Mouse (Mus musculus): Measurements from ENCODE around the gene Rcn3. TPM values are rescaled to one million over a fixed set of nuclear protein-coding genes. Genes with fewer than 3 reads are reported as not detected.

Gene Rcn3
- polyA plus RNA-seq, 2 experiments, result 19.2 to 20.6 TPM

DNA sequence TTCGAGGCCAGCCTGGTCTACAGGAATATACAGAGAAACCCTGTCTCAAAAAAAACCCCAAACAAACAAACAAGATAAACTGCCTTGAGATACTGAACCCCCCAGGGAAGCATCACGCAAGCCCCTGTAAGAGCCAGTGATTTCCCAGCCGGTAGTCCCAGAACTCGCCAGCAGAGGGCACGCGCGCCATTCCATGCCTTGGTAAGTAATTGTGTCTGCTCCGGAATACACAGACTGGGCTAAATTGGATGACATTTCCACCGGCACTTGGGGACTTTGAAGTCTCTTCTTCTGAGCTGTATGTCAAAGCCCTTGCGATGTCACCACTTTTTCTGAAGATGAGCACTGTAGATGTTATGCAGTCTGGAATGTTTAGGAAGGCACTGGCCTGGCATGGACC lies 12.2 kb downstream of the Rcn3 start:
- 1% methylated on average over 10 of the region's 10 CpGs for WGBS (ENCODE audit: insufficient replicate concordance)
- peak; percentile 56 to 74 (median 66) for DNase-seq (ENCODE audit: low read depth in 3 of 3, low spot score in 3 of 3)
- Histone ChIP-seq H3K4me2 (ENCODE audit: low read depth) (no peak overlapping the region), H3K4me3 (ENCODE audit: insufficient read depth in 1 of 2, low read depth in 2 of 2, low read length in 2 of 2) (no peak overlapping the region), H3K36me3 (replicated peaks; ENCODE audit: control insufficient read depth, insufficient read depth, low read depth) (peaks cover 7% of the 10 kb centered on the region; the same call in 1 of the 2 replicates), H3K9ac (replicated peaks) (no peak overlapping the region), H3K9me3 (ENCODE audit: control insufficient read depth, low read length) (no peaks in the 10 kb centered on the region), H3K4me1 (replicated peaks; ENCODE audit: control insufficient read depth in 2 of 2, insufficient read depth in 2 of 2, low read length in 1 of 2) (peaks cover 3 to 12% of the 10 kb centered on the region in 2 experiments; a peak in 3 of 4 replicates), H3K27me3 (ENCODE audit: control insufficient read depth, insufficient read depth, low read length) (no peaks in the 10 kb centered on the region), H3K27ac (no peak overlapping the region)
- ATAC-seq (ENCODE audit: insufficient read depth), result no peak
- TF ChIP-seq CTCF (IDR thresholded peaks at IDR 0.05; ENCODE audit: low read depth), result peak; percentile 97
- no peak for TF ChIP-seq EP300 (IDR thresholded peaks at IDR 0.05; ENCODE audit: low read depth)

DNA sequence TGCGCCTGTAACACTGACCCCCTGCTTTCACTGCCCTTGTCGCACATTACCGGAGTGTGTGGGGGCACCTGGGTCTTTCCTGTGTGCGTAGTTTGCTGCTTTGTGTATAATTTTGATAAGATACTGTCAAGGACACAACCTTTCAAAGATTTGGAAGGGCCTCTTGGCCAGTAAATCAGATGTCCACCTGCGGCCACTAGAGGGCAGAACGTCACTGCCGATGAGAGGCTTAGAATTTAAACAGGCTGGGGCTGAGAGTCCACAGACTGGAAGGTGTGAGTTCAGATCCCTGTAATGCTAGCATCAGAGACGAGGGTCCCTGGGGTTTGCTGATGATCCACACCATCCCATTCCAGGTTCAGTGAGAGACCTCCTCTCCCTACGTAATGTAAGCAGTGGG lies 13.5 kb downstream of the Rcn3 start:
- no peak overlapping the region for H3K4me2 ChIP-seq (ENCODE audit: low read depth)
- DNase-seq (ENCODE audit: low read depth in 3 of 3, low spot score in 3 of 3) (peak in 1 of 3 experiments; percentile 56), ATAC-seq (ENCODE audit: insufficient read depth) (0 out of 2 replicates have a peak, but pooled peaks have one; percentile 7)
- 20% methylated on average over 9 of the region's 9 CpGs for WGBS (ENCODE audit: insufficient replicate concordance)
- H3K36me3 ChIP-seq (replicated peaks; ENCODE audit: control insufficient read depth, insufficient read depth, low read depth), result peaks cover 7% of the 10 kb centered on the region; the same call in 1 of the 2 replicates
- TF ChIP-seq CTCF (IDR thresholded peaks at IDR 0.05; ENCODE audit: low read depth) (peak; percentile 94), EP300 (IDR thresholded peaks at IDR 0.05; ENCODE audit: low read depth) (no peak)
- no peaks in the 10 kb centered on the region for H3K9me3 ChIP-seq (ENCODE audit: control insufficient read depth, low read length)
- no peaks in the 10 kb centered on the region for H3K27me3 ChIP-seq (ENCODE audit: control insufficient read depth, insufficient read depth, low read length)
- H3K27ac ChIP-seq, result no peak overlapping the region
- peaks cover 3 to 12% of the 10 kb centered on the region in 2 experiments; a peak in 3 of 4 replicates for H3K4me1 ChIP-seq (replicated peaks; ENCODE audit: control insufficient read depth in 2 of 2, insufficient read depth in 2 of 2, low read length in 1 of 2)
- no peak overlapping the region for H3K9ac ChIP-seq (replicated peaks)
- H3K4me3 ChIP-seq (ENCODE audit: insufficient read depth in 1 of 2, low read depth in 2 of 2, low read length in 2 of 2), result no peak overlapping the region

GRCm38 (mm10) chr7:45077829-45078228 lies 14.2 kb downstream of the Rcn3 start:
- peaks cover 2 to 12% of the 10 kb centered on the region in 2 experiments; a peak in 3 of 4 replicates for H3K4me1 ChIP-seq (replicated peaks; ENCODE audit: control insufficient read depth in 2 of 2, insufficient read depth in 2 of 2, low read length in 1 of 2)
- WGBS (ENCODE audit: insufficient replicate concordance), result 91% methylated on average over 2 of the region's 2 CpGs
- no peak for DNase-seq (ENCODE audit: low read depth in 3 of 3, low spot score in 3 of 3)

GRCm38 (mm10) chr7:45077322-45077721 lies 14.7 kb downstream of the Rcn3 start:
- no peaks in the 10 kb centered on the region for H3K27me3 ChIP-seq (ENCODE audit: control insufficient read depth, insufficient read depth, low read length)
- no peak overlapping the region for H3K27ac ChIP-seq
- H3K4me2 ChIP-seq (ENCODE audit: low read depth), result no peak overlapping the region
- H3K4me1 ChIP-seq (replicated peaks; ENCODE audit: control insufficient read depth in 2 of 2, insufficient read depth in 2 of 2, low read length in 1 of 2), result peaks cover 0 to 8% of the 10 kb centered on the region in 2 experiments; a peak in 2 of 4 replicates
- peaks cover 7% of the 10 kb centered on the region; the same call in 1 of the 2 replicates for H3K36me3 ChIP-seq (replicated peaks; ENCODE audit: control insufficient read depth, insufficient read depth, low read depth)
- 77% methylated on average over 14 of the region's 14 CpGs for WGBS (ENCODE audit: insufficient replicate concordance)
- H3K9me3 ChIP-seq (ENCODE audit: control insufficient read depth, low read length), result no peaks in the 10 kb centered on the region
- no peak overlapping the region for H3K9ac ChIP-seq (replicated peaks)
- DNase-seq (ENCODE audit: low read depth in 3 of 3, low spot score in 3 of 3), result no peak
- no peak for TF ChIP-seq EP300 (IDR thresholded peaks at IDR 0.05; ENCODE audit: low read depth)
- no peak for TF ChIP-seq CTCF (IDR thresholded peaks at IDR 0.05; ENCODE audit: low read depth)
- ATAC-seq (ENCODE audit: insufficient read depth), result no peak
- H3K4me3 ChIP-seq (ENCODE audit: insufficient read depth in 1 of 2, low read depth in 2 of 2, low read length in 2 of 2), result no peak overlapping the region

More at GRCm38 (mm10) chr7:45077829-45078228, 14.2 kb downstream of the Rcn3 start:
- no peak overlapping the region for H3K9ac ChIP-seq (replicated peaks)
- no peak for ATAC-seq (ENCODE audit: insufficient read depth)
- no peak overlapping the region for H3K4me2 ChIP-seq (ENCODE audit: low read depth)
- no peaks in the 10 kb centered on the region for H3K27me3 ChIP-seq (ENCODE audit: control insufficient read depth, insufficient read depth, low read length)
- TF ChIP-seq CTCF (IDR thresholded peaks at IDR 0.05; ENCODE audit: low read depth) (no peak), EP300 (IDR thresholded peaks at IDR 0.05; ENCODE audit: low read depth) (no peak)
- no peak overlapping the region for H3K4me3 ChIP-seq (ENCODE audit: insufficient read depth in 1 of 2, low read depth in 2 of 2, low read length in 2 of 2)
- H3K9me3 ChIP-seq (ENCODE audit: control insufficient read depth, low read length), result no peaks in the 10 kb centered on the region
- H3K36me3 ChIP-seq (replicated peaks; ENCODE audit: control insufficient read depth, insufficient read depth, low read depth), result peaks cover 7% of the 10 kb centered on the region; the same call in 1 of the 2 replicates
- H3K27ac ChIP-seq, result no peak overlapping the region

DNA sequence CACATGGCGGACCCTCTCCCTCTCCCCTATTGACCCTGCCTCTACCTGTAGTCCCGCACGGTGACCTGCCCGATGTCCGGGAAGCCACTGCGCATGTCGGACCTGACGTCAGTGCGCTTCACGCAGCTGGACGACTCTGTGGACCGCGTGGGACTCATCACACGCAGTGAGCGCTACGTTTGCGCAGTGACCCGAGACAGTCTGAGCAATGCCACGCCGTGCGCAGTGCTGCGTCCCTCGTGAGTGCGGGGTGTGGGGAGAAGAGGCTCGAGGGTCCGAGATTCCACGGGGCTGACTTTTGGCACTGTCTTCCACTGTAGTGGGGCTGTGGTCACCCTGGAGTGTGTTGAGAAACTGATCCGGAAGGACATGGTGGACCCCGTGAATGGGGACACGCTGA lies 15.5 kb downstream of the Rcn3 start:
- peaks cover 7% of the 10 kb centered on the region; the same call in 1 of the 2 replicates for H3K36me3 ChIP-seq (replicated peaks; ENCODE audit: control insufficient read depth, insufficient read depth, low read depth)
- no peak overlapping the region for H3K4me3 ChIP-seq (ENCODE audit: insufficient read depth in 1 of 2, low read depth in 2 of 2, low read length in 2 of 2)
- no peak overlapping the region for H3K9ac ChIP-seq (replicated peaks)
- H3K4me2 ChIP-seq (ENCODE audit: low read depth), result no peak overlapping the region
- H3K27ac ChIP-seq, result no peak overlapping the region
- no peaks in the 10 kb centered on the region for H3K27me3 ChIP-seq (ENCODE audit: control insufficient read depth, insufficient read depth, low read length)
- H3K4me1 ChIP-seq (replicated peaks; ENCODE audit: control insufficient read depth in 2 of 2, insufficient read depth in 2 of 2, low read length in 1 of 2), result peaks cover 0 to 6% of the 10 kb centered on the region in 2 experiments; a peak in 2 of 4 replicates
- no peaks in the 10 kb centered on the region for H3K9me3 ChIP-seq (ENCODE audit: control insufficient read depth, low read length)
- TF ChIP-seq CTCF (IDR thresholded peaks at IDR 0.05; ENCODE audit: low read depth) (no peak), EP300 (IDR thresholded peaks at IDR 0.05; ENCODE audit: low read depth) (no peak)
- ATAC-seq (ENCODE audit: insufficient read depth), result no peak
- DNase-seq (ENCODE audit: low read depth in 3 of 3, low spot score in 3 of 3), result no peak
- WGBS (ENCODE audit: insufficient replicate concordance), result 87% methylated on average over 30 of the region's 30 CpGs
